Mouse (Mus musculus) kidney, postnatal 0 days (tissue): ENCODE data around the gene Tulp3. TPM values are rescaled to one million over a fixed set of nuclear protein-coding genes. Genes with fewer than 3 reads are reported as not detected.
A peak's percentile ranks its signal among the peaks of the same experiment; 100 is the strongest.

ENCODE experiments used
- ATAC-seq: fragments of 200-750 bp; cut with Nextera tagmentation; replicated peaks from 2 replicates; pipeline ENCODE4 v1.8.0; 2017; ENCODE audit warnings: low read depth, moderate number of reproducible peaks, moderate TSS enrichment, moderate library complexity; ENCODE audit not compliant: low FRiP score
- DNase-seq: peaks from one replicate; pipeline ENCODE4 v3.0.0-alpha.2; 2016; ENCODE audit warnings: low spot score
- H3K27ac ChIP-seq: fragments of 300-500 bp; sonication (generic); 2 replicates; pipeline ENCODE4 v1.5.1; 2014; ENCODE audit warnings: mild to moderate bottlenecking
- H3K27me3 ChIP-seq: fragments of 300-500 bp; sonication (generic); 2 replicates; pipeline ENCODE4 v1.6.1; 2014; ENCODE audit warnings: low read length, mixed read lengths; ENCODE audit not compliant: insufficient read depth
- H3K36me3 ChIP-seq: fragments of 300-500 bp; sonication (generic); 2 replicates; pipeline ENCODE4 v1.6.1; 2014; ENCODE audit warnings: low read length, mixed read lengths; ENCODE audit not compliant: insufficient read depth
- H3K4me1 ChIP-seq: fragments of 300-500 bp; sonication (generic); replicated peaks from 2 replicates; pipeline ENCODE4 v1.6.1; 2014; ENCODE audit warnings: antibody characterized with exemption, low read length, mixed read lengths; ENCODE audit not compliant: insufficient read depth
- H3K4me2 ChIP-seq: fragments of 300-500 bp; sonication (generic); 2 replicates; pipeline ENCODE4 v1.6.1; 2014; ENCODE audit warnings: mild to moderate bottlenecking, low read length, moderate library complexity, mixed read lengths
- H3K4me3 ChIP-seq: fragments of 300-500 bp; sonication (generic); replicated peaks from 2 replicates; pipeline ENCODE4 v1.5.1; 2014; ENCODE audit warnings: low read depth, low read length
- H3K9ac ChIP-seq: fragments of 300-500 bp; sonication (generic); 2 replicates; pipeline ENCODE4 v1.6.1; 2014; ENCODE audit warnings: low read depth, low read length
- H3K9me3 ChIP-seq: fragments of 300-500 bp; sonication (generic); replicated peaks from 2 replicates; pipeline ENCODE4 v1.6.1; 2016; ENCODE audit warnings: low read length, inconsistent platforms, mixed read lengths
- CTCF ChIP-seq: IDR thresholded peaks from 2 replicates; pipeline ENCODE4 v1.5.1; 2016; ENCODE audit warnings: antibody characterized with exemption, low read depth, mild to moderate bottlenecking, moderate library complexity
- WGBS: fragments of 180-500 bp; shearing (Covaris S2); extraction: QIAGEN DNeasy Blood & Tissue Kit; methylation state at CpG from one replicate; pipeline ENCODE4 v1.1.7; 2014; 5-methylcytosine and 5-hydroxymethylcytosine counted together
- polyA plus RNA-seq: library from polyadenylated mRNA; unstranded; fragments of >200 nt; fragmentation: Nextera tagmentation; extraction: Ambion mirVana; gene quantifications from 2 replicates; pipeline ENCODE4 v1.2.1, GENCODE M21; 2015

Gene Tulp3
- 15.0 and 17.6 TPM in 2 replicates for polyA plus RNA-seq

DNA sequence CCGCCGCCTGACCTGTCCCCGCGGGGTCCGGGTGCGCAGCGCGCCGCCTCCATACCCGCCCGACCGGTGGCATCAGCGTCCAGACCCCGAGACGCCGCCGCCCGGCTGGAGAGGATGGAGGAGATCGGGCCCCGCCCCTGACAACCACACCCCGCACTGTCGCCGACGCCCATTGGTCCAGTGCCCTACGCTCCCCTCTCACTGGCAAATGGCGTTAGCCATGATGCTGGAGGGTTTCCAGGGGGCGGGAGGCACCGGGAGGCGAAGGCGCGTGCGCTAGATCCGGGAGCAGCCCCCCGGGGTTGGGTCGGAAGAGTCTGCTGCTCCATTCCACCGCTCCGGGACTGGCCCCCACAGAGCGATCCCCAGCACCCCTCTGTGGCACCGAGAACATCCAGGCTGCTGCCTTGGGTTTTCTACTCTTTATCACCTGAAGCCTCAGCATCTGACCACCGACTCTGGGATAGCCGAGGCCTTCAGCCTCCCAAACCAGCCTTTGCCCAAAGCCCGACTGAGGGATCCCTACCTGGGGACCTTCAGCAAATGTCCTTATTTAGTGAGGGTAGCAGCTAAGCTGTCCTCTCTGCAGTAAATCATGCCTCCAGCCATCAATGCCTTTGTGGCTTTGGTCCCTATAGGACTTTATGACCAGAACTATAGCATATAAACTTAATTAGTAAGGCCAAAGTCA is at the start of gene Tulp3:
Gene Tulp3 (minus strand): TSS at position 126 of the 691 bp plus-strand sequence.
- no peaks in the 10 kb centered on the region for H3K27me3 ChIP-seq

GRCm38 (mm10) chr6:128404708-128405107 is 49.1 kb upstream of the Tulp3 start:
- 49% methylated on average over 5 of the region's 5 CpGs for WGBS
- peaks cover 21% of the 10 kb centered on the region for H3K36me3 ChIP-seq
- no peak for ATAC-seq
- 0 out of 2 replicates have a peak, but pooled peaks cover 9% of the 10 kb centered on the region for H3K4me1 ChIP-seq
- no peak overlapping the region for H3K4me3 ChIP-seq
- DNase-seq, result peak; percentile 9
- no peak overlapping the region for H3K9ac ChIP-seq
- no peak for TF ChIP-seq CTCF
- no peak overlapping the region for H3K27ac ChIP-seq
- H3K4me2 ChIP-seq, result no peak overlapping the region
- H3K27me3 ChIP-seq, result no peaks in the 10 kb centered on the region
- no peaks in the 10 kb centered on the region for H3K9me3 ChIP-seq

More for the DNA sequence above, at the start of gene Tulp3:
- Histone ChIP-seq H3K27ac (peak within 1 kb of the TSS; percentile 81), H3K9ac (peak within 1 kb of the TSS; percentile 72), H3K4me3 (peak within 1 kb of the TSS; percentile 73), H3K9me3 (no peaks in the 10 kb centered on the region), H3K4me2 (peak within 1 kb of the TSS; percentile 68), H3K36me3 (peaks cover 10% of the 10 kb centered on the region; the same call in 1 of the 2 replicates), H3K4me1 (peaks cover 9% of the 10 kb centered on the region; the same call in 1 of the 2 replicates)
- peak; percentile 98 for ATAC-seq
- under 1% methylated on average over 41 of the region's 42 CpGs for WGBS
- peak; percentile 98 for DNase-seq
- no peak; the same call in 1 of the 2 replicates for TF ChIP-seq CTCF

GRCm38 (mm10) chr6:128399421-128400185 is 44.0 kb upstream of the Tulp3 start:
- ATAC-seq (peak; percentile 76), DNase-seq (peak; percentile 89)
- no peak for TF ChIP-seq CTCF
- no peaks in the 10 kb centered on the region for H3K36me3 ChIP-seq
- 0 out of 2 replicates have a peak, but pooled peaks cover 9% of the 10 kb centered on the region for H3K4me1 ChIP-seq
- peak overlapping the region; percentile 71 for H3K27ac ChIP-seq
- peak overlapping the region; percentile 30 for H3K4me3 ChIP-seq
- no peaks in the 10 kb centered on the region for H3K27me3 ChIP-seq
- H3K4me2 ChIP-seq, result peak overlapping the region; percentile 53
- no peaks in the 10 kb centered on the region for H3K9me3 ChIP-seq
- 13% methylated on average over 13 of the region's 21 CpGs for WGBS
- H3K9ac ChIP-seq, result peak overlapping the region; percentile 31

GRCm38 (mm10) chr6:128398996-128399395 is 43.3 kb upstream of the Tulp3 start, which contains the start of gene Nrip2:
TSS of gene Nrip2 (plus strand) at chr6:128399296.
- Histone ChIP-seq H3K4me2 (peak within 1 kb of the TSS; percentile 53), H3K27me3 (no peaks in the 10 kb centered on the region), H3K4me3 (peak within 1 kb of the TSS; percentile 30), H3K9ac (peak within 1 kb of the TSS; percentile 31), H3K27ac (peak within 1 kb of the TSS; percentile 71), H3K36me3 (no peaks in the 10 kb centered on the region), H3K4me1 (0 out of 2 replicates have a peak, but pooled peaks cover 9% of the 10 kb centered on the region), H3K9me3 (no peaks in the 10 kb centered on the region)
- DNase-seq (no peak), ATAC-seq (no peak)
- TF ChIP-seq CTCF, result no peak
- 48% methylated on average over 3 of the region's 3 CpGs for WGBS

GRCm38 (mm10) chr6:128397574-128398261 is 42.1 kb upstream of the Tulp3 start:
- no peaks in the 10 kb centered on the region for H3K36me3 ChIP-seq
- WGBS, result 68% methylated on average over 7 of the region's 7 CpGs
- ATAC-seq (peak; percentile 50), DNase-seq (peak; percentile 39)
- H3K4me3 ChIP-seq, result no peak overlapping the region
- H3K4me2 ChIP-seq, result no peak overlapping the region
- no peaks in the 10 kb centered on the region for H3K9me3 ChIP-seq
- no peaks in the 10 kb centered on the region for H3K27me3 ChIP-seq
- no peak overlapping the region for H3K9ac ChIP-seq
- 0 out of 2 replicates have a peak, but pooled peaks cover 9% of the 10 kb centered on the region for H3K4me1 ChIP-seq
- no peak for TF ChIP-seq CTCF
- no peak overlapping the region; the same call in 1 of the 2 replicates for H3K27ac ChIP-seq

DNA sequence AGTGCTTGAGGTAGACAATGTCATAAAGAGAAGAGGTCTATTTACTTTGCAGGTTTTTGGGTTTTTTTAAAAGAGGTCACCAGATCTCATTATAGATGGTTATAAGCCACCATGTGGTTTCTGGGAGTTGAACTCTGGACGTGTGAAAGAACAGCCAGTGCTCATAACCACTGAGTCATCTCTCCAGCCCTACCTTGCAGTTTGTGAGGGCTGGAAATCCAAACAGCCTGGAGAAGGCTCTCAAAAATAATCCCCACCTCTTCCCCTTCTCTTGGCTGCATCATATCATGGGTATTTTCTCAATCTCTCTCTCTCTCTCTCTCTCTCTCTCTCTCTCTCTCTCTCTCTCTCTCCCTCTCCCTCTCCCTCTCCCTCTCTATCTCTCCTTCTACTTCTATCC is 35.0 kb upstream of the Tulp3 start:
- 45% methylated on average over 1 of the region's 1 CpGs for WGBS
- Histone ChIP-seq H3K4me1 (no peaks in the 10 kb centered on the region), H3K4me3 (no peak overlapping the region), H3K4me2 (no peak overlapping the region), H3K36me3 (no peaks in the 10 kb centered on the region), H3K9me3 (no peaks in the 10 kb centered on the region), H3K27ac (no peak overlapping the region), H3K9ac (no peak overlapping the region), H3K27me3 (no peaks in the 10 kb centered on the region)
- DNase-seq, result no peak
- no peak for ATAC-seq
- TF ChIP-seq CTCF, result no peak
